Mouse (Mus musculus): Measurements from ENCODE around the gene Commd3. TPM values are rescaled to one million over a fixed set of nuclear protein-coding genes. Genes with fewer than 3 reads are reported as not detected.

Gene Commd3
- polyA plus RNA-seq, 1 experiment from 2014 or later = 223 TPM

- Histone ChIP-seq H3K9ac (replicated peaks; ENCODE audit: low read depth, low read length) (no peak overlapping the region), H3K4me2 (replicated peaks; ENCODE audit: low read depth, low read length) (no peak overlapping the region; the same call in 1 of the 2 replicates), H3K36me3 (ENCODE audit: control insufficient read depth, insufficient read depth, low read length) (no peaks in the 10 kb centered on the region), H3K4me1 (ENCODE audit: control insufficient read depth, insufficient read depth, low read length) (peaks cover 4% of the 10 kb centered on the region; the same call in 1 of the 2 replicates), H3K4me3 (ENCODE audit: low read depth, low read length) (no peak overlapping the region), H3K27me3 (ENCODE audit: control insufficient read depth, insufficient read depth, low read length) (peaks cover 17% of the 10 kb centered on the region), H3K9me3 (ENCODE audit: control insufficient read depth, low read depth, low read length) (no peaks in the 10 kb centered on the region), H3K27ac (ENCODE audit: low read length) (no peak overlapping the region)
- WGBS = 5% methylated on average over 8 of the region's 8 CpGs
- no peak for ATAC-seq (ENCODE audit: insufficient number of reproducible peaks, insufficient read depth, low FRiP score, low read depth)
These were observed 23.0 kb downstream of the Commd3 start for GRCm38 (mm10) chr2:18695163-18695562.

- ATAC-seq (ENCODE audit: insufficient number of reproducible peaks, insufficient read depth, low FRiP score, low read depth) = no peak
- Histone ChIP-seq H3K9ac (replicated peaks; ENCODE audit: low read depth, low read length) (no peak overlapping the region), H3K36me3 (ENCODE audit: control insufficient read depth, insufficient read depth, low read length) (no peaks in the 10 kb centered on the region), H3K4me1 (ENCODE audit: control insufficient read depth, insufficient read depth, low read length) (no peaks in the 10 kb centered on the region), H3K27me3 (ENCODE audit: control insufficient read depth, insufficient read depth, low read length) (peaks cover 22% of the 10 kb centered on the region), H3K4me3 (ENCODE audit: low read depth, low read length) (no peak overlapping the region), H3K27ac (ENCODE audit: low read length) (no peak overlapping the region), H3K4me2 (replicated peaks; ENCODE audit: low read depth, low read length) (no peak overlapping the region), H3K9me3 (ENCODE audit: control insufficient read depth, low read depth, low read length) (no peaks in the 10 kb centered on the region)
- WGBS = 7% methylated on average over 7 of the region's 7 CpGs
These were observed 23.5 kb downstream of the Commd3 start for GRCm38 (mm10) chr2:18695629-18696150.

- Histone ChIP-seq H3K9ac (replicated peaks; ENCODE audit: low read depth, low read length) (no peak overlapping the region), H3K4me2 (replicated peaks; ENCODE audit: low read depth, low read length) (no peak overlapping the region), H3K36me3 (ENCODE audit: control insufficient read depth, insufficient read depth, low read length) (no peaks in the 10 kb centered on the region), H3K27ac (ENCODE audit: low read length) (no peak overlapping the region), H3K9me3 (ENCODE audit: control insufficient read depth, low read depth, low read length) (no peaks in the 10 kb centered on the region), H3K4me3 (ENCODE audit: low read depth, low read length) (no peak overlapping the region), H3K27me3 (ENCODE audit: control insufficient read depth, insufficient read depth, low read length) (peaks cover 17% of the 10 kb centered on the region), H3K4me1 (ENCODE audit: control insufficient read depth, insufficient read depth, low read length) (no peaks in the 10 kb centered on the region)
- WGBS = 6% methylated on average over 4 of the region's 4 CpGs
- no peak for ATAC-seq (ENCODE audit: insufficient number of reproducible peaks, insufficient read depth, low FRiP score, low read depth)
These were observed 25.5 kb downstream of the Commd3 start for GRCm38 (mm10) chr2:18697591-18698244.

GRCm38 (mm10) chr2:18698663-18699385 lies 26.6 kb downstream of the Commd3 start:
- Histone ChIP-seq H3K9ac (replicated peaks; ENCODE audit: low read depth, low read length) (no peak overlapping the region), H3K4me2 (replicated peaks; ENCODE audit: low read depth, low read length) (no peak overlapping the region), H3K4me3 (ENCODE audit: low read depth, low read length) (peak overlapping the region; percentile 6; the same call in 1 of the 2 replicates), H3K27ac (ENCODE audit: low read length) (no peak overlapping the region), H3K9me3 (ENCODE audit: control insufficient read depth, low read depth, low read length) (no peaks in the 10 kb centered on the region), H3K27me3 (ENCODE audit: control insufficient read depth, insufficient read depth, low read length) (peaks cover 17% of the 10 kb centered on the region), H3K36me3 (ENCODE audit: control insufficient read depth, insufficient read depth, low read length) (no peaks in the 10 kb centered on the region), H3K4me1 (ENCODE audit: control insufficient read depth, insufficient read depth, low read length) (no peaks in the 10 kb centered on the region)
- WGBS = under 1% methylated on average over 56 of the region's 56 CpGs
- no peak for ATAC-seq (ENCODE audit: insufficient number of reproducible peaks, insufficient read depth, low FRiP score, low read depth)

GRCm38 (mm10) chr2:18699401-18699990 lies 27.3 kb downstream of the Commd3 start:
- no peak overlapping the region for H3K27ac ChIP-seq (ENCODE audit: low read length)
- no peak overlapping the region for H3K9ac ChIP-seq (replicated peaks; ENCODE audit: low read depth, low read length)
- no peaks in the 10 kb centered on the region for H3K9me3 ChIP-seq (ENCODE audit: control insufficient read depth, low read depth, low read length)
- H3K4me1 ChIP-seq (ENCODE audit: control insufficient read depth, insufficient read depth, low read length) = no peaks in the 10 kb centered on the region
- 2% methylated on average over 11 of the region's 11 CpGs for WGBS
- H3K4me3 ChIP-seq (ENCODE audit: low read depth, low read length) = no peak overlapping the region
- H3K4me2 ChIP-seq (replicated peaks; ENCODE audit: low read depth, low read length) = no peak overlapping the region
- H3K27me3 ChIP-seq (ENCODE audit: control insufficient read depth, insufficient read depth, low read length) = peaks cover 17% of the 10 kb centered on the region
- no peaks in the 10 kb centered on the region for H3K36me3 ChIP-seq (ENCODE audit: control insufficient read depth, insufficient read depth, low read length)
- ATAC-seq (ENCODE audit: insufficient number of reproducible peaks, insufficient read depth, low FRiP score, low read depth) = no peak

- no peaks in the 10 kb centered on the region for H3K4me1 ChIP-seq (ENCODE audit: control insufficient read depth, insufficient read depth, low read length)
- WGBS = 63% methylated on average over 3 of the region's 3 CpGs
- H3K9ac ChIP-seq (replicated peaks; ENCODE audit: low read depth, low read length) = no peak overlapping the region
- H3K27me3 ChIP-seq (ENCODE audit: control insufficient read depth, insufficient read depth, low read length) = no peaks in the 10 kb centered on the region
- H3K4me2 ChIP-seq (replicated peaks; ENCODE audit: low read depth, low read length) = no peak overlapping the region
- ATAC-seq (ENCODE audit: insufficient number of reproducible peaks, insufficient read depth, low FRiP score, low read depth) = no peak
- no peaks in the 10 kb centered on the region for H3K9me3 ChIP-seq (ENCODE audit: control insufficient read depth, low read depth, low read length)
- no peak overlapping the region for H3K27ac ChIP-seq (ENCODE audit: low read length)
- no peak overlapping the region for H3K4me3 ChIP-seq (ENCODE audit: low read depth, low read length)
- H3K36me3 ChIP-seq (ENCODE audit: control insufficient read depth, insufficient read depth, low read length) = no peaks in the 10 kb centered on the region
These were observed 38.2 kb downstream of the Commd3 start for GRCm38 (mm10) chr2:18710356-18710755.

GRCm38 (mm10) chr2:18713071-18713470 lies 40.9 kb downstream of the Commd3 start:
- no peaks in the 10 kb centered on the region for H3K9me3 ChIP-seq (ENCODE audit: control insufficient read depth, low read depth, low read length)
- no peaks in the 10 kb centered on the region for H3K27me3 ChIP-seq (ENCODE audit: control insufficient read depth, insufficient read depth, low read length)
- H3K4me1 ChIP-seq (ENCODE audit: control insufficient read depth, insufficient read depth, low read length) = no peaks in the 10 kb centered on the region
- no peak overlapping the region for H3K4me3 ChIP-seq (ENCODE audit: low read depth, low read length)
- H3K9ac ChIP-seq (replicated peaks; ENCODE audit: low read depth, low read length) = no peak overlapping the region
- no peak overlapping the region for H3K27ac ChIP-seq (ENCODE audit: low read length)
- no peaks in the 10 kb centered on the region for H3K36me3 ChIP-seq (ENCODE audit: control insufficient read depth, insufficient read depth, low read length)
- 74% methylated on average over 2 of the region's 2 CpGs for WGBS
- ATAC-seq (ENCODE audit: insufficient number of reproducible peaks, insufficient read depth, low FRiP score, low read depth) = no peak
- no peak overlapping the region for H3K4me2 ChIP-seq (replicated peaks; ENCODE audit: low read depth, low read length)

- Histone ChIP-seq H3K9ac (replicated peaks; ENCODE audit: low read depth, low read length) (no peak overlapping the region), H3K4me3 (ENCODE audit: low read depth, low read length) (no peak overlapping the region), H3K4me1 (ENCODE audit: control insufficient read depth, insufficient read depth, low read length) (no peaks in the 10 kb centered on the region), H3K27ac (ENCODE audit: low read length) (no peak overlapping the region), H3K36me3 (ENCODE audit: control insufficient read depth, insufficient read depth, low read length) (no peaks in the 10 kb centered on the region), H3K4me2 (replicated peaks; ENCODE audit: low read depth, low read length) (no peak overlapping the region), H3K9me3 (ENCODE audit: control insufficient read depth, low read depth, low read length) (no peaks in the 10 kb centered on the region), H3K27me3 (ENCODE audit: control insufficient read depth, insufficient read depth, low read length) (no peaks in the 10 kb centered on the region)
- 70% methylated on average over 3 of the region's 3 CpGs for WGBS
- ATAC-seq (ENCODE audit: insufficient number of reproducible peaks, insufficient read depth, low FRiP score, low read depth) = no peak
These were observed 42.2 kb downstream of the Commd3 start for GRCm38 (mm10) chr2:18714337-18714736.

Data from stomach, embryonic 14.5 days (tissue).